Mouse (Mus musculus) liver, postnatal 0 days (tissue): ENCODE data around the gene Nr1h2. TPM values are rescaled to one million over a fixed set of nuclear protein-coding genes. Genes with fewer than 3 reads are reported as not detected.

Experiments used
- ATAC-seq: fragments of 200-750 bp; cut with Nextera tagmentation; 2 replicates; pipeline ENCODE4 v1.8.0; 2017; ENCODE audit warnings: mild to moderate bottlenecking, moderate library complexity
- DNase-seq: peaks from one replicate; pipeline ENCODE4 v3.0.0-alpha.2; 2016
- H3K27ac ChIP-seq: fragments of 300-500 bp; sonication (generic); 2 replicates; pipeline ENCODE4 v1.5.1; 2014; ENCODE audit warnings: antibody characterized with exemption, moderate library complexity, mild to moderate bottlenecking, low read depth
- H3K27me3 ChIP-seq: fragments of 300-500 bp; sonication (generic); 2 replicates; pipeline ENCODE4 v1.6.1; 2014; ENCODE audit warnings: low read length, control low read depth, mixed read lengths; ENCODE audit not compliant: insufficient read depth
- H3K36me3 ChIP-seq: fragments of 300-500 bp; sonication (generic); replicated peaks from 2 replicates; pipeline ENCODE4 v1.6.1; 2014; ENCODE audit warnings: mild to moderate bottlenecking, control low read depth, low read length, moderate library complexity, mixed read lengths; ENCODE audit not compliant: insufficient read depth
- H3K4me1 ChIP-seq: fragments of 300-500 bp; sonication (generic); 2 replicates; pipeline ENCODE4 v1.6.1; 2014; ENCODE audit warnings: antibody characterized with exemption, mild to moderate bottlenecking, control low read depth; ENCODE audit not compliant: insufficient read depth
- H3K4me2 ChIP-seq: fragments of 300-500 bp; sonication (generic); 2 replicates; pipeline ENCODE4 v1.6.1; 2014; ENCODE audit warnings: low read depth, mild to moderate bottlenecking, low read length, moderate library complexity, mixed read lengths
- H3K4me3 ChIP-seq: fragments of 300-500 bp; sonication (generic); 2 replicates; pipeline ENCODE4 v1.5.1; 2014; ENCODE audit warnings: low read depth, low read length
- H3K9ac ChIP-seq: fragments of 300-500 bp; sonication (generic); replicated peaks from 2 replicates; pipeline ENCODE4 v1.6.1; 2014; ENCODE audit warnings: mild to moderate bottlenecking, moderate library complexity
- H3K9me3 ChIP-seq: fragments of 300-500 bp; sonication (generic); 2 replicates; pipeline ENCODE4 v1.6.1; 2016; ENCODE audit warnings: mild to moderate bottlenecking, control low read depth, low read length, mixed read lengths
- CTCF ChIP-seq: sonication (generic); IDR thresholded peaks from 2 replicates; pipeline ENCODE4 v1.5.1; 2016; ENCODE audit warnings: antibody characterized with exemption, low read depth
- EP300 ChIP-seq: IDR thresholded peaks from 2 replicates; pipeline ENCODE4 v1.6.1; 2016; ENCODE audit warnings: antibody characterized with exemption, low read depth, mild to moderate bottlenecking
- WGBS: fragments of 180-500 bp; shearing (Covaris S2); extraction: QIAGEN DNeasy Blood & Tissue Kit; methylation state at CpG from one replicate; pipeline ENCODE4 v1.1.7; 2014; ENCODE audit not compliant: insufficient replicate concordance; 5-methylcytosine and 5-hydroxymethylcytosine counted together
- microRNA-seq: library from miRNA; unstranded; fragments of <30 nt; microRNA quantifications from one replicate; pipeline ENCODE4, GENCODE M21; 2016
- polyA plus RNA-seq: library from polyadenylated mRNA; unstranded; fragments of >200 nt; fragmentation: Nextera tagmentation; extraction: Ambion mirVana; gene quantifications from 2 replicates; pipeline ENCODE4 v1.2.1, GENCODE M21; 2015

Nr1h2 gene
- polyA plus RNA-seq, 1 experiment from 2014 or later = 33.6 TPM

DNA sequence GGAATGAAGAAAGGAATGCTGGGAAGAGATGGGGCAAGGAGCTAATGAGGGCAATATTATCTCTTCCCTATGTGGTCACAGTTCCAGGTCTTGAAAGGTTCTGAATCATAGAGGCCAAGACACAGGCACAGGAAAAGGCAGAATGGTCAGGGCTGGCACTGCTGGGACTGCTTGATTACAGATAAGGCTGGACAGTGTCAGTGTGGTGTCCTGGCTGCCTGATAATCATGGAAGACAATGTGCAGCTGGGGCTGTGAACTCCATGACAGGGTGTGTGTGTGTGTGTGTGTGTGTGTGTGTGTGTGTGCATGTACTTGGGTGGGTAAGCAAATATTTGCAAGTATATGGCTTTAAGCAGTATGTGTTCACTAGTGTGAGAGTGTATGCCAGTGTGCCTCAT, 46.3 kb downstream of the Nr1h2 start:
- Histone ChIP-seq H3K36me3 (no peaks in the 10 kb centered on the region), H3K4me1 (no peaks in the 10 kb centered on the region), H3K9ac (no peak overlapping the region), H3K9me3 (no peaks in the 10 kb centered on the region), H3K27me3 (0 out of 2 replicates have a peak, but pooled peaks cover 14% of the 10 kb centered on the region), H3K27ac (no peak overlapping the region), H3K4me2 (no peak overlapping the region), H3K4me3 (no peak overlapping the region)
- TF ChIP-seq EP300 (no peak), CTCF (no peak)
- DNase-seq (no peak), ATAC-seq (no peak)

GRCm38 (mm10) chr7:44501563-44502115, 52.1 kb downstream of the Nr1h2 start:
- DNase-seq (peak; percentile 82), ATAC-seq (no peak)
- WGBS = 27% methylated on average over 5 of the region's 5 CpGs
- Histone ChIP-seq H3K4me3 (no peak overlapping the region), H3K4me2 (no peak overlapping the region), H3K27me3 (no peaks in the 10 kb centered on the region), H3K27ac (no peak overlapping the region), H3K4me1 (peaks cover 11% of the 10 kb centered on the region), H3K9me3 (no peaks in the 10 kb centered on the region), H3K9ac (no peak overlapping the region), H3K36me3 (no peaks in the 10 kb centered on the region)
- TF ChIP-seq CTCF = peak; percentile 83
- TF ChIP-seq EP300 = no peak

GRCm38 (mm10) chr7:44500046-44500445, 53.7 kb downstream of the Nr1h2 start:
- H3K9ac ChIP-seq = no peak overlapping the region
- ATAC-seq = no peak

More at GRCm38 (mm10) chr7:44500046-44500445, 53.7 kb downstream of the Nr1h2 start:
- H3K9me3 ChIP-seq = no peaks in the 10 kb centered on the region
- H3K27me3 ChIP-seq = no peaks in the 10 kb centered on the region
- H3K36me3 ChIP-seq = no peaks in the 10 kb centered on the region
- DNase-seq = peak; percentile 13
- no peak overlapping the region for H3K4me2 ChIP-seq
- no peak overlapping the region for H3K4me3 ChIP-seq
- no peak overlapping the region for H3K27ac ChIP-seq
- TF ChIP-seq EP300 (no peak), CTCF (no peak)
- peaks cover 21% of the 10 kb centered on the region for H3K4me1 ChIP-seq
- 60% methylated on average over 20 of the region's 20 CpGs for WGBS

Small RNA genes within 50 kb of the gene (microRNA-seq; reads per million reads assigned to microRNA genes)
- not detected for gene Mir7053

Other genes starting within 250 kb of the Nr1h2 start
- gene Clec11a, start 247.0 kb downstream of the Nr1h2 start, polyA plus RNA-seq = 1.6 and 1.8 TPM in 2 replicates
- not detected in 2 replicates for gene Shank1, start 243.7 kb downstream of the Nr1h2 start, polyA plus RNA-seq
- 0.04 TPM in 1 of 2 replicates, not detected in the other for gene Syt3, start 169.8 kb downstream of the Nr1h2 start, polyA plus RNA-seq
- gene 1700008O03Rik, start 168.1 kb downstream of the Nr1h2 start, polyA plus RNA-seq = 0.15 and 0.18 TPM in 2 replicates
- gene Lrrc4b, start 124.9 kb downstream of the Nr1h2 start, polyA plus RNA-seq = not detected in 2 replicates
- gene Aspdh, start 88.6 kb downstream of the Nr1h2 start, polyA plus RNA-seq = 38.9 and 44.3 TPM in 2 replicates
- 59.7 and 63.1 TPM in 2 replicates for gene Josd2, start 86.0 kb downstream of the Nr1h2 start, polyA plus RNA-seq
- 32.4 and 35.9 TPM in 2 replicates for gene Emc10, start 57.4 kb downstream of the Nr1h2 start, polyA plus RNA-seq
- gene Fam71e1, start 57.4 kb downstream of the Nr1h2 start, polyA plus RNA-seq = 3.3 and 4.1 TPM in 2 replicates
- gene Mybpc2, start 29.3 kb downstream of the Nr1h2 start, polyA plus RNA-seq = 0.35 and 2.7 TPM in 2 replicates
- gene Spib, start 21.9 kb downstream of the Nr1h2 start, polyA plus RNA-seq = 9.5 and 10.1 TPM in 2 replicates
- 18.9 and 25.1 TPM in 2 replicates for gene Pold1, start 5.1 kb downstream of the Nr1h2 start, polyA plus RNA-seq
- 17.0 and 17.8 TPM in 2 replicates for gene Napsa, start 18.4 kb upstream of the Nr1h2 start, polyA plus RNA-seq
- gene Kcnc3, start 36.7 kb upstream of the Nr1h2 start, polyA plus RNA-seq = 0.13 and 0.20 TPM in 2 replicates
- 1.5 and 2.1 TPM in 2 replicates for gene Myh14, start 116.9 kb upstream of the Nr1h2 start, polyA plus RNA-seq
- not detected in 2 replicates for gene Izumo2, start 154.8 kb upstream of the Nr1h2 start, polyA plus RNA-seq
- gene Vrk3, start 194.5 kb upstream of the Nr1h2 start, polyA plus RNA-seq = 19.1 and 19.3 TPM in 2 replicates
- gene Zfp473, start 197.1 kb upstream of the Nr1h2 start, polyA plus RNA-seq = 0.14 and 0.24 TPM in 2 replicates